Mouse (Mus musculus) bone marrow, adult 2 months (tissue): ENCODE results near the gene Elob.

Experiments used
- CTCF ChIP-seq: fragments of 200-500 bp; IDR thresholded peaks from 2 replicates; pipeline ENCODE4 v1.5.1; 2011; ENCODE audit warnings: low read length, control low read depth; ENCODE audit not compliant: control insufficient read depth, insufficient read depth
- POLR2A ChIP-seq: fragments of 200-500 bp; IDR thresholded peaks from 2 replicates; pipeline ENCODE4 v1.6.1; 2011; ENCODE audit warnings: low read depth, mild to moderate bottlenecking, control low read depth, low read length, borderline replicate concordance; ENCODE audit not compliant: control insufficient read depth

DNA sequence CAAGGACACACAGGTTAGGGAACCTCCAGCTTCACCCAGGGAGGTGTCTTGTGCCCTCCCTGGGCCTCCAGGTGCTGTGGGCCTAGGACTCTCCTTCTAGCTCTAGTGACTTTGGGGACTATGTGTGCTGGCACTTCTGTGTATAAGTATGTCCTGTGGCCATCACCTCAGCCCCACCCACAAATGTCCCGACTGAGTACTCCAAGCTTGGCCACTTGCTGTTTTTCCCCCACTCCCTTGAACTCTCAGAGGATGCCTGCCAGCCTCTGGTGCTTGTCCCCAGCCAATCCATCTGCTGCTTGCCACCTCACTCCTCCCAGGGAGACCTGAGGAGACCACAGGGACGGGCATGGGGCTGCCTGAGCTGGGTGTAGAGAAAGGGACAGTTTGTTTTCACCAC, 50.5 kb downstream of the Elob start:
- no peak for TF ChIP-seq CTCF
- no peak for TF ChIP-seq POLR2A
